Mouse (Mus musculus) hindbrain, postnatal 0 days (tissue): ENCODE data around the gene Dct. TPM values are rescaled to one million over a fixed set of nuclear protein-coding genes. Genes with fewer than 3 reads are reported as not detected.

Source experiments
- ATAC-seq: fragments of 200-750 bp; cut with Nextera tagmentation; 2 replicates; pipeline ENCODE4 v1.8.0; 2017; ENCODE audit warnings: mild to moderate bottlenecking, moderate TSS enrichment, moderate library complexity
- DNase-seq: peaks from one replicate; pipeline ENCODE4 v3.0.0-alpha.2; 2015; ENCODE audit warnings: low spot score
- H3K27ac ChIP-seq: fragments of 300-500 bp; sonication (generic); 2 replicates; pipeline ENCODE4 v1.5.1; 2014; ENCODE audit warnings: mild to moderate bottlenecking
- H3K27me3 ChIP-seq: fragments of 300-500 bp; sonication (generic); 2 replicates; pipeline ENCODE4 v1.6.1; 2014; ENCODE audit warnings: low read length, mixed read lengths; ENCODE audit not compliant: insufficient read depth
- H3K36me3 ChIP-seq: fragments of 300-500 bp; sonication (generic); 2 replicates; pipeline ENCODE4 v1.6.1; 2014; ENCODE audit warnings: low read length, mixed read lengths; ENCODE audit not compliant: insufficient read depth
- H3K4me1 ChIP-seq: fragments of 300-500 bp; sonication (generic); 2 replicates; pipeline ENCODE4 v1.6.1; 2014; ENCODE audit warnings: antibody characterized with exemption, low read length, mixed read lengths; ENCODE audit not compliant: insufficient read depth
- H3K4me2 ChIP-seq: fragments of 300-500 bp; sonication (generic); 2 replicates; pipeline ENCODE4 v1.6.1; 2014; ENCODE audit warnings: low read depth, mild to moderate bottlenecking, low read length, moderate library complexity, mixed read lengths
- H3K4me3 ChIP-seq: fragments of 300-500 bp; sonication (generic); 2 replicates; pipeline ENCODE4 v1.5.1; 2014; ENCODE audit warnings: low read length
- H3K9ac ChIP-seq: fragments of 300-500 bp; sonication (generic); replicated peaks from 2 replicates; pipeline ENCODE4 v1.6.1; 2014; ENCODE audit warnings: mild to moderate bottlenecking, low read length, moderate library complexity, mixed read lengths
- H3K9me3 ChIP-seq: fragments of 300-500 bp; sonication (generic); 2 replicates; pipeline ENCODE4 v1.6.1; 2016; ENCODE audit warnings: low read length, mixed read lengths
- CTCF ChIP-seq: IDR thresholded peaks from 2 replicates; pipeline ENCODE4 v1.5.1; 2016; ENCODE audit warnings: antibody characterized with exemption, control low read depth, low read depth
- WGBS: fragments of 180-500 bp; shearing (Covaris S2); extraction: QIAGEN DNeasy Blood & Tissue Kit; methylation state at CpG from one replicate; pipeline ENCODE4 v1.1.7; 2014; 5-methylcytosine and 5-hydroxymethylcytosine counted together
- polyA plus RNA-seq: library from polyadenylated mRNA; unstranded; fragments of >200 nt; fragmentation: Nextera tagmentation; extraction: Ambion mirVana; gene quantifications from 2 replicates; pipeline ENCODE4 v1.2.1, GENCODE M21; 2015
- total RNA-seq: library from RNA; depleted of rRNA; stranded (reverse); fragments of >200 nt; gene quantifications from 2 replicates; pipeline ENCODE4 v1.2.3, GENCODE M21; 2014

Dct gene
- total and polyA plus RNA-seq, 2 experiments from 2014 or later: 0.10 to 0.70 TPM

GRCm38 (mm10) chr14:118049648-118050238, 2.3 kb downstream of the Dct start:
- Histone ChIP-seq H3K27ac (no peak overlapping the region), H3K36me3 (no peaks in the 10 kb centered on the region), H3K9me3 (no peaks in the 10 kb centered on the region), H3K4me3 (no peak overlapping the region), H3K4me1 (no peaks in the 10 kb centered on the region), H3K9ac (no peak overlapping the region), H3K4me2 (no peak overlapping the region), H3K27me3 (0 out of 2 replicates have a peak, but pooled peaks cover 4% of the 10 kb centered on the region)
- DNase-seq (no peak), ATAC-seq (no peak)
- WGBS: 53% methylated on average over 12 of the region's 12 CpGs
- no peak for TF ChIP-seq CTCF

GRCm38 (mm10) chr14:118042963-118043362, 9.1 kb downstream of the Dct start:
- H3K9me3 ChIP-seq: no peaks in the 10 kb centered on the region
- H3K4me2 ChIP-seq: no peak overlapping the region
- no peaks in the 10 kb centered on the region for H3K4me1 ChIP-seq
- 0 out of 2 replicates have a peak, but pooled peaks cover 4% of the 10 kb centered on the region for H3K27me3 ChIP-seq
- no peak overlapping the region for H3K27ac ChIP-seq
- peak; percentile 29; the same call in 1 of the 2 replicates for TF ChIP-seq CTCF
- H3K9ac ChIP-seq: no peak overlapping the region
- H3K4me3 ChIP-seq: no peak overlapping the region
- no peaks in the 10 kb centered on the region for H3K36me3 ChIP-seq
- ATAC-seq: no peak
- WGBS: 81% methylated on average over 17 of the region's 17 CpGs
- DNase-seq: no peak

DNA sequence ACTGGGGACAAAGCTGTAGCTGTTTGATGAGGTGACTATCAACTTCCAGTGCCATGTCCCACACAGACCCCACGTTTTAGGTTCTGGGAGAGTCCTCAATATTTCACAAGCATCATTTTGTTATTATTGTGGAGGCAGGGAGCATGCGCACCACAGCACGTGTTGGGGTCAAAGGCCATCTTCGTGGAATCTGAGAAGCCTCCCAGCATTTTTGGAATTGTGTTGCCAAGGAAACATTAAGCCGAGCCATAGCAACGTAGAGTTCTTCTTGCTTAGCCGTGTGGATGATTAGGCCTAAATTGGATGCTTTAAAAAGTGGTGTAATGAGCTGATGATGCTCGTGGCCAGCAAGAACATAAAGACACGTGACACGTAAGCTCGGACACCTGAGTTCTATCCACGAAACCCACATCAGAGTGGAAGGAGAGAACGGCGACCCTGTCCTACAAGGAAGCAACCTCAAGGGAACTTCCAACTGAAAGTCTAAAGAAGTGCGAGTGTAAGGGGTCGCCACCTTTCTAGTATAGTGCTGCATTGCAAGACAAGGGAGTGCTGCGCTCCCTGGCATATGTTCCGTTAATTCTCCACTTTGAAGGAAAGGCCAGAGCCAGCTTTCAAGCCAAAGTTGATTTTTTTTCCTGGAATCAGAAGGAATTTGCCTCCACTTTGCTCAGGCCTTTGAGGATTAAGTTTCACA, 9.8 kb downstream of the Dct start:
- no peaks in the 10 kb centered on the region for H3K36me3 ChIP-seq
- no peak overlapping the region for H3K27ac ChIP-seq
- ATAC-seq (0 out of 2 replicates have a peak, but pooled peaks have one; percentile 24), DNase-seq (peak; percentile 20)
- 53% methylated on average over 18 of the region's 18 CpGs for WGBS
- no peak for TF ChIP-seq CTCF
- H3K9ac ChIP-seq: no peak overlapping the region
- no peak overlapping the region for H3K4me2 ChIP-seq
- H3K4me3 ChIP-seq: no peak overlapping the region
- H3K4me1 ChIP-seq: no peaks in the 10 kb centered on the region
- H3K9me3 ChIP-seq: no peaks in the 10 kb centered on the region
- 0 out of 2 replicates have a peak, but pooled peaks cover 4% of the 10 kb centered on the region for H3K27me3 ChIP-seq

DNA sequence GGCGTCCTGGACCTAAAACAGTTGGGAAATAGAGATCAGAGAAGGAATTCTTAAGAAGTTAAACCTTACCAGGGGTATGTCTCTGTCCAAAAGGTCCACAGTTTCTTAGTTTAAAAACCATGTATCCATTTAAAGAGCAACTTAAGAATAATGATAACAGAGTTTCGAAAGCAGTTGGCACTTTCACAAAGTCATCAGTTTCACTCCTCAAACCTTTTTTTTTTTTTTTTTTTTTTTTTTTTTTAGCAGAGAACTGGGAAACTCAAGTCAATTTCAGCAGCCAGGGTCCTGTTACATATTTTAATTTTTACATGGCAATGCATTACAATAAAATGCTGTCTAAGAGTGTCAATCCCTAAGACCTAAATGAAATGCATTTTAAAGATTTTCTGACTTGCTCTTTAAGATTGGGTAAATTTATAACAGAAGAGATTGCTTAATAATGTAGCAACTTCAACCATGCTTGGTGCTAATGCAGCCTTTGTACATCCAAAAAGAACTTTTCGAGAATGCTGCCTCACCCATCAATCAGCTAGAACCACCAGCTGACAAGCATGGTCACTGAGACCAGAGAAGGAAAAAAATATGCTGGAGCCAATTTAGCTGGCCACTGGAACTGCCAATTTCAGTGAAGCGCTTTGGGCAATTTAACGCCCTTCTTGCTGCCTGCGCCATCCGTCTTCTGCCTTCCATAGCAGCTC, 11.3 kb downstream of the Dct start:
- no peak for TF ChIP-seq CTCF
- 66% methylated on average over 7 of the region's 7 CpGs for WGBS
- Histone ChIP-seq H3K36me3 (no peaks in the 10 kb centered on the region), H3K27ac (no peak overlapping the region), H3K4me2 (no peak overlapping the region), H3K4me1 (no peaks in the 10 kb centered on the region), H3K9me3 (no peaks in the 10 kb centered on the region), H3K4me3 (no peak overlapping the region), H3K27me3 (no peaks in the 10 kb centered on the region), H3K9ac (no peak overlapping the region)
- ATAC-seq (no peak), DNase-seq (no peak)

- H3K27ac ChIP-seq: no peak overlapping the region
- ATAC-seq: no peak
- H3K36me3 ChIP-seq: no peaks in the 10 kb centered on the region
- TF ChIP-seq CTCF: no peak
- H3K4me2 ChIP-seq: no peak overlapping the region
- no peaks in the 10 kb centered on the region for H3K4me1 ChIP-seq
- DNase-seq: no peak
- 85% methylated on average over 3 of the region's 3 CpGs for WGBS
- no peaks in the 10 kb centered on the region for H3K27me3 ChIP-seq
- H3K9ac ChIP-seq: no peak overlapping the region
- no peak overlapping the region for H3K4me3 ChIP-seq
- H3K9me3 ChIP-seq: no peaks in the 10 kb centered on the region
These were observed 13.0 kb downstream of the Dct start for GRCm38 (mm10) chr14:118039074-118039473.

GRCm38 (mm10) chr14:118027564-118027963, 24.5 kb downstream of the Dct start:
- peak; percentile 22; the same call in 1 of the 2 replicates for TF ChIP-seq CTCF
- WGBS: 96% methylated on average over 3 of the region's 3 CpGs
- DNase-seq: no peak
- H3K4me1 ChIP-seq: no peaks in the 10 kb centered on the region
- H3K4me3 ChIP-seq: no peak overlapping the region
- H3K27me3 ChIP-seq: no peaks in the 10 kb centered on the region
- H3K36me3 ChIP-seq: no peaks in the 10 kb centered on the region
- H3K9me3 ChIP-seq: peaks cover 11% of the 10 kb centered on the region; the same call in 1 of the 2 replicates
- no peak overlapping the region for H3K27ac ChIP-seq
- H3K4me2 ChIP-seq: no peak overlapping the region
- ATAC-seq: no peak
- no peak overlapping the region for H3K9ac ChIP-seq
